Mouse (Mus musculus) bone marrow macrophage, adult 2 months (primary cell): ENCODE measurements at regions not wholly inside any gene's neighbourhood (a gene's known extent, or its start where the extent isn't known, plus 50 kb on each side); places are given as distances from the start of the nearest gene placed in this dataset.

Experiments
- H3K27ac ChIP-seq: 2 replicates; pipeline ENCODE4 v1.5.1; 2012; ENCODE audit warnings: low read depth, low read length; ENCODE audit not compliant: insufficient read depth
- H3K4me1 ChIP-seq: 2 replicates; pipeline ENCODE4 v1.6.1; 2012; ENCODE audit warnings: low read length; ENCODE audit not compliant: control insufficient read depth, insufficient read depth
- H3K4me3 ChIP-seq: 2 replicates; pipeline ENCODE4 v1.5.1; 2012; ENCODE audit warnings: mild to moderate bottlenecking, low read length, moderate library complexity; ENCODE audit not compliant: insufficient read depth
- CTCF ChIP-seq: IDR thresholded peaks from 2 replicates; pipeline ENCODE4 v1.5.1; 2012; ENCODE audit warnings: low read depth, mild to moderate bottlenecking, low read length, moderate library complexity
- POLR2A ChIP-seq: IDR thresholded peaks from 2 replicates; pipeline ENCODE4 v1.6.1; 2012; ENCODE audit warnings: mild to moderate bottlenecking, low read depth, low read length, borderline replicate concordance

DNA sequence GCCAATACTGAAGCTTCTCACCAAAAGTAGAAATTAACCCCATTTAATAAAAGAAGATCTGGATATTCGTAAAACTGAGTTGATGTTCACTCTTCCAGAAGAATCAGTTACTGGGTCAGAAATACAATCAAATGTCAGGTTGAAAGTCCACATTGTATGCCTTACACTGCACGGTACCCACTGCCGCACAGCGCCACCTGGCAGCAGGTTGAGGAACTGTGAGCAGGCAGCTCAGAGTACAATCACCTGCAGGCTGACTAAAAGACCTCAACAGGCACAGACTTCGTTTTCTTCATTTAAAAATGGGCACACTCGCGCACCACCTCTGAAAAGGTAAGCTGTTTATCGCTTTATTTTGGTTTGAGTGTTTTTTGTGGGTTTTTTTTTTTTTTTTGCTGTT, 341.8 kb upstream of the Mms22l start:
- H3K4me1 ChIP-seq: no peaks in the 10 kb centered on the region
- H3K27ac ChIP-seq: no peak overlapping the region
- TF ChIP-seq CTCF (peak; percentile 83), POLR2A (no peak)
- H3K4me3 ChIP-seq: no peak overlapping the region

DNA sequence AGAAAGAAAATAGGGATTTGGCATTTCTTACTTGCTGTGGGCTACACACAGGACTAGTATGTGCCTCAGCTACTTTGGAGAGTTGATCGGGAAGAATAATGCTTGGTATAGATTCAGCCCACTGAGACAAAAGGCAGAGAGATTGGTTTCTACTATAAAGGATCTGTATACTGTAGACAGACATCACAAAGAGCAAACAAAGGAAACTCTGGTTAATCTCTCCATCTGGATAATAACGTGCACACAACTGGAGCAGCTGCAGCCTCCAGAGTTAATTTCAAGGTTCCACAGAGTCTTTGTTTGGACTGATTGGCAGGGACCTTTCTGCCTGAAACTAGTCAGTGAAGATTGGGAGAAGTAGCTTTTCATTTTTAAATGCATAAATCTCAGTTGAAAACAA, 322.5 kb upstream of the Mms22l start:
- H3K27ac ChIP-seq: no peak overlapping the region
- no peak for TF ChIP-seq POLR2A
- no peak for TF ChIP-seq CTCF
- H3K4me1 ChIP-seq: no peaks in the 10 kb centered on the region
- H3K4me3 ChIP-seq: no peak overlapping the region

DNA sequence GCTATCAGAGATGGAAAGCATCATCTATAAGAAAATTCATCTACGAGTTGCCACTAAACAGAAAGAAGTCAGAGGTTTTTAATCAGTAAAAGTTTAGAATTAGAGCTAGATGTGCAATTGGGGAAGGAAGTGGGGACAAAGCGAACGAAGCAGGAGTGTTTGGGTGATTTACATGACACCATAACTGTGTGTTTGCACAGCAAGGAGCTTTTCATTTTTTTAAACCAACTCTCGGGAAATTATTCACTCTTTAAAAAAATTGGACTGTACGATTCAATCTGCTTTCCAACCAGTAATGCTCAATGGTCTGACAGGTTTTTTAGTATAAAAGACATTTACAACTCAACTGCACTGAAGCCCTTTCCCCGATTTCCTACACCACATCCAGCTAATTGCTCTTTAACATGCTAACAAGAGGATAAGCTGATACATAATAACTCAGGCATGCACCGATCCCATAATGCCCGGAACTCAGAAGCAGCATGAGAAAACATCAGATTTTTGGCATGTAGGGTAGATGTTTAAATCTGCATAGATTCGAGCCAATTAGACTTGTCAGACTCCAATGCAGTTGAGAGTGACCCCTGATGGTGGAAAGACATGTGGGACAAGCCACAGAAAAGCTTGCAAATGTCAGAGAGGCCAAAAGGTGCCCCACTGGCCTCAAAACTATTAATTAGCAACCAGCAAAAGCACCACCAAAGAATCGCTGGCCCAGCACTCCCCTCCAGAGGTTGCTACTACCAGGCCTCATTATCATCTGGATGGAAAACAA, 282.8 kb upstream of the Mms22l start:
- TF ChIP-seq CTCF (no peak), POLR2A (no peak)
- no peak overlapping the region for H3K4me3 ChIP-seq
- no peak overlapping the region for H3K27ac ChIP-seq

DNA sequence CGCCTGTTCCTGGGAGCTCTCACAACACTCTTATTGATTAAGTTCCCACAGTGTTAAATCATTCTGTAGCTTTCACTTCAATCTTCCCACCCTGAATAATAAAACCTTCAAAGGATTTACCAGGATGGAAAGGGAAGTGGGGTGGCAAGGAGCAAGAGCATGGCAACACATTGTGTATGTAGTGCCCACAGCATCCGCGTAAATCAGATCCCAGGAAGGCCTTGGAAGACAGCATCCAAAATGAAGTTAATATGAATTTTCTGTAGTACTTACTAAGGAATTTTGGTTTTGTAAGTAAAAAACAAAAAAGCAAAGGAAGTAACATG, 282.3 kb upstream of the Mms22l start:
- H3K27ac ChIP-seq: no peak overlapping the region
- H3K4me3 ChIP-seq: no peak overlapping the region
- no peak for TF ChIP-seq POLR2A
- TF ChIP-seq CTCF: no peak
- no peaks in the 10 kb centered on the region for H3K4me1 ChIP-seq

More for the DNA sequence above, 282.8 kb upstream of the Mms22l start:
- no peaks in the 10 kb centered on the region for H3K4me1 ChIP-seq

DNA sequence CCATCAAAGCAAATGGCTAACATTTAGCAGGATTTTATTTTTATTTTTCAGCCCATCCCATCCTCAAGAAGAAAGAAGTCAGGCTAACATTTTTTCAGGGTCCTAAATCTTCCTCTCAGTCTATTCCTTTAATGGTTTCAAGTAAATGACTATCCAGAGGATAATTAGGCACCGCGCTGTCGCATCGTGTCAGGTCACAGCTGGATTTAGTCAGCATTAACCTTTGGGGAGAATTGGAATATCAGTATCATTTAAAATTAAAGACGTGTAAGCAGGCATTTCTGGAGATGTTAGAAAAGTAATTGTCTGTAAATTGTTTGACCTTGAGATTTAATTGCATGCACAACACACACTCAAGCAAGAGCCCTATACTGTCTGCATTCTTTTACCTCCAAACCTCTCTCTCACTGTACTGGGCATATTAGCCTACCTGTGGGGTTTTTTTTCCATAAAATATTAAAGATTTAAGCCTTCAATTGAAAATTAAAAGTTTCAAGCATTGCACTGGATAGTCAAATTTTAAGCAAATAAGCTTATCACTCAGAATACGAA, 277.8 kb upstream of the Mms22l start:
- Histone ChIP-seq H3K4me3 (no peak overlapping the region), H3K4me1 (no peaks in the 10 kb centered on the region), H3K27ac (no peak overlapping the region)
- TF ChIP-seq CTCF (no peak), POLR2A (no peak)

DNA sequence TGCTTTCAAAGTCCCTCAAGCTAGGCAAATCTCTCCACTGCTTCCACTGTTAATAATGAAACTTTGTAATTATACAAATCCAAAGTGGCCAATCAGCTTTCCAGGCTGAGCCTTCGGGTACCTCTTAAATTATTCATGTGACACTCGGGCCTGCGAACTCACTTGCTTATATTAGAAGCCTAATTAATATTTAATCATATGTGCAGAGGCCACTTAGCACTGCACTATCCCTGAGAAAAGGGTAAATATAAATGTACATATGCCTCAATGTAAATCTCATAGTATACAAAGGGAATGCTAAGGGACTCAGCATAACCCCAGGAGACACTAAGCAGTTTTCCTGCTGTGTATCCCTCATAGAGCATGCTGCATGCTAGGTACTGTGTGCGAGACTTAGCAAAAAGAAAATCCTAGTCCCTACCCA, 277.2 kb upstream of the Mms22l start:
- TF ChIP-seq POLR2A: no peak
- Histone ChIP-seq H3K27ac (no peak overlapping the region), H3K4me3 (no peak overlapping the region), H3K4me1 (no peaks in the 10 kb centered on the region)

DNA sequence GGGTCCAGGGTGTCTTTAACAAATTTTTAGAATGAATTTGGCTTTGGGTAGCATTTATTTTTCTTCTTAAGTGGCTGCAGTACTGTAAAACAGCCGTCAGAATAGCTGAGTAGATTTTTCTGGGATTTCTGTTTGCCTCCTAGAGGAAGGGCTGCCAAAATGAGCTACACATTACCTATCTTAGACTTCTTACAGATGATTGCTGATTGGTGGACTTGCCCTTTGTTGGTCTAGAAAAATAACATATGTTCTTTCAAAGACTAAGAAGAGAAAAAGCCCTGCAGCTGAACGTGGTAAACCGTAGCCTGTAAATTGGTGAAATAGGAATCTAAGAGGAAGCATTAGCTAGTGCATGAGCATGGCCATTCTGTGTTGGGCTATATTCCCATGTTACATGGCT, 276.7 kb upstream of the Mms22l start:
- H3K27ac ChIP-seq: no peak overlapping the region
- H3K4me1 ChIP-seq: no peaks in the 10 kb centered on the region
- TF ChIP-seq CTCF: no peak
- no peak for TF ChIP-seq POLR2A
- H3K4me3 ChIP-seq: no peak overlapping the region

DNA sequence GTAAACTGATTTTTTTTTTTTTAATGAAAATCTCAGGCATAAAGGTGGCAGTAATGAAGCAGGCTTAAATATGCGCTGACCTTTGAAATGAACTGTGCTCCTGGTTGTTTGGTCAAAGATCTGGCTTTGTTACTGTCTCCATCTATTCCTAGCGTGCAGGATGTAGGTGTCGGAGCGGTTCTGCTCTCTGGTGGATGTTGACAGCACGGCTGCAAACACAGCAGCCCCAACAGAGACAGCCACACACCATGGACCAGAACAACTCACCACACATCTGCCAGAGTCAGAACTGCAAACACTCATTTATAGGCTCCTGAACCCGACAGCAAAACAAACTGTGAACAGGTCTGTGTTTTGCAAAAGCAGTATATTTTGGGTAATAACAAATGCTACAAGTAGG, 251.1 kb upstream of the Mms22l start:
- TF ChIP-seq CTCF: no peak
- no peak for TF ChIP-seq POLR2A
- Histone ChIP-seq H3K4me3 (no peak overlapping the region), H3K27ac (no peak overlapping the region), H3K4me1 (no peaks in the 10 kb centered on the region)

DNA sequence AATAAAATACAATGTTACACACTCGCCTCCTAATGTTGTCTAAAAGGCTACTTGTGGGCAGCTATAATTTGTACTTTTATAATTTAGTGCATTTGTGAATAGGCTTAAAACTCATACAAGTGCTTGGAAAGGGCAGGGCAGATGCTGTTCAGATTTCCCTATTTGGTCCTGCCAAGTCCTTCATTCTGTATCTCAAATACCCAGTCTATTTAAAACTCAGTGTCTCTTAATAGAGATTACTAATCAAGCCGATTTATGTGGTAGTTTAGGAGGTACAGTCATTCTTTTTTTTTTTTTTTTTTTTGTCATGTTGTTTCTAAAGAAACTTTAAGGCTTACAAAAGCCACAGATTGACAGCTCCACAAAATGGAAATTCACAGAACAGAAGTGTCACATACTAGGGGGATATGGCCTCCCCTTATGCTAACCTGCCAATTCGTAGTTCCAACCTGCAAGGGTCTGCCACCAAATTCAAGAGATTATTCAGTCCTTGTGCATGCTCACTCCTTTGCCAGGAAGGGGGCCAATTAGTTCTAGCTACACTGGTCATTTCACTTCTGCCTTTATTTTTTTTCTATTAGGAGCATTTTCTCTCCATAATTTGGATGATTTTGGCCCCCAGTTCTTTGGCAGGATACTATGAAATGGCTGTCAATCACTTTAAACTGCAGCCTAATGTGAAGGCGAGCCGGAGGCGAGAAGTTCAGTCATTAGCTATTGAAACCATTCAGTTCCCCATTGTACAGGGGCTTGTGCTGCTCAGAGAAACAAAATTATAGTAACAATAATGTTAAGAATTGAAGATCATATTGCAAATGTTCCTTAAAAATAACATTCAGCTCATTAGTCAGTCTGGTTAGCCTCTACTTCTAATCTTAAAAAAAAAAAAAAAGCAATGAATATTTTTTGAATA, 247.9 kb upstream of the Mms22l start:
- Histone ChIP-seq H3K27ac (no peak overlapping the region), H3K4me1 (no peaks in the 10 kb centered on the region), H3K4me3 (no peak overlapping the region)
- TF ChIP-seq CTCF (no peak), POLR2A (no peak)
